Mouse (Mus musculus) midbrain, embryonic 16.5 days (tissue): ENCODE results near the gene Fam219b. TPM values are rescaled to one million over a fixed set of nuclear protein-coding genes. Genes with fewer than 3 reads are reported as not detected.

Experiments
- ATAC-seq: fragments of 200-750 bp; cut with Nextera tagmentation; 2 replicates; pipeline ENCODE4 v1.8.0; 2017; ENCODE audit warnings: moderate TSS enrichment
- H3K27ac ChIP-seq: fragments of 300-500 bp; sonication (generic); 2 replicates; pipeline ENCODE4 v1.5.1; 2014; ENCODE audit warnings: mild to moderate bottlenecking, low read length, mixed read lengths
- H3K27me3 ChIP-seq: fragments of 300-500 bp; sonication (generic); 2 replicates; pipeline ENCODE4 v1.6.1; 2014; ENCODE audit warnings: low read depth, low read length, mixed read lengths; ENCODE audit not compliant: control insufficient read depth, insufficient read depth
- H3K36me3 ChIP-seq: fragments of 300-500 bp; sonication (generic); 2 replicates; pipeline ENCODE4 v1.6.1; 2014; ENCODE audit warnings: mild to moderate bottlenecking, low read length, moderate library complexity, mixed read lengths; ENCODE audit not compliant: control insufficient read depth, insufficient read depth
- H3K4me1 ChIP-seq: fragments of 300-500 bp; sonication (generic); 2 replicates; pipeline ENCODE4 v1.6.1; 2014; ENCODE audit warnings: mild to moderate bottlenecking, low read length, mixed read lengths; ENCODE audit not compliant: control insufficient read depth, insufficient read depth
- H3K4me2 ChIP-seq: fragments of 300-500 bp; sonication (generic); 2 replicates; pipeline ENCODE4 v1.6.1; 2014; ENCODE audit warnings: mild to moderate bottlenecking, low read length, mixed read lengths
- H3K4me3 ChIP-seq: fragments of 300-500 bp; sonication (generic); 2 replicates; pipeline ENCODE4 v1.5.1; 2014; ENCODE audit warnings: low read depth, mild to moderate bottlenecking, low read length, moderate library complexity, mixed read lengths
- H3K9ac ChIP-seq: fragments of 300-500 bp; sonication (generic); 2 replicates; pipeline ENCODE4 v1.6.1; 2014; ENCODE audit warnings: low read depth, low read length, mixed read lengths
- H3K9me3 ChIP-seq: fragments of 300-500 bp; sonication (generic); replicated peaks from 2 replicates; pipeline ENCODE4 v1.6.1; 2014; ENCODE audit warnings: mild to moderate bottlenecking, low read length, mixed read lengths; ENCODE audit not compliant: control insufficient read depth, poor library complexity, severe bottlenecking
- WGBS: fragments of 180-500 bp; shearing (Covaris S2); extraction: QIAGEN DNeasy Blood & Tissue Kit; methylation state at CpG from one replicate; pipeline ENCODE4 v1.1.7; 2014; 5-methylcytosine and 5-hydroxymethylcytosine counted together
- polyA plus RNA-seq: library from polyadenylated mRNA; unstranded; fragments of >200 nt; fragmentation: Nextera tagmentation; extraction: Ambion mirVana; gene quantifications from 2 replicates; pipeline ENCODE4 v1.2.1, GENCODE M21; 2015

Fam219b gene
- polyA plus RNA-seq, 1 experiment from 2014 or later, result 23.2 TPM

DNA sequence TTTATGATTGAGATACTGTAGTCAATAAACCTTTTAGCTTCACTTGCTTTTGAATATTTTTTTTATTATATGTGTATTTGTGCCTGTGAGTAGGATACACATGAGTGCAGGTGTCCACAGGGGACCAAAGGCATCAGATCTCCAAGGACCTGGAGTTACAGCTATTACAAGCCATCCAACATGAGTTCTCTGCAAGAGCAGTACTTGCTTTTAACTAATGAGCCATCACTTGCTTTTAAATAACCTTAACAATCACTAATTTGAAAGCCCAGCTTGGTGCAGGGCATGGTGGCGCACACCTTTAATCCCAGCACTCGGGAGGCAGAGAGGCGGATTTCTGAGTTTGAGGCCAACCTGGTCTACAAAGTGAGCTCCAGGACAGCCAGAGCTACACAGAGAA, 17.4 kb downstream of the Fam219b start:
- ATAC-seq, result no peak
- Histone ChIP-seq H3K4me3 (no peak overlapping the region), H3K36me3 (0 out of 2 replicates have a peak, but pooled peaks cover 2% of the 10 kb centered on the region), H3K27me3 (no peaks in the 10 kb centered on the region), H3K4me2 (no peak overlapping the region), H3K9ac (no peak overlapping the region), H3K9me3 (no peaks in the 10 kb centered on the region), H3K27ac (no peak overlapping the region), H3K4me1 (peaks cover 7% of the 10 kb centered on the region)
- 42% methylated on average over 3 of the region's 3 CpGs for WGBS

GRCm38 (mm10) chr9:57557215-57557614, 19.9 kb downstream of the Fam219b start:
- WGBS, result 77% methylated on average over 3 of the region's 3 CpGs
- H3K36me3 ChIP-seq, result no peaks in the 10 kb centered on the region
- no peak overlapping the region for H3K27ac ChIP-seq
- no peak overlapping the region for H3K9ac ChIP-seq
- H3K4me3 ChIP-seq, result no peak overlapping the region
- no peaks in the 10 kb centered on the region for H3K9me3 ChIP-seq
- peaks cover 15% of the 10 kb centered on the region for H3K4me1 ChIP-seq
- no peaks in the 10 kb centered on the region for H3K27me3 ChIP-seq
- H3K4me2 ChIP-seq, result no peak overlapping the region
- no peak for ATAC-seq

- no peak overlapping the region for H3K27ac ChIP-seq
- no peaks in the 10 kb centered on the region for H3K27me3 ChIP-seq
- H3K9ac ChIP-seq, result no peak overlapping the region
- H3K4me3 ChIP-seq, result no peak overlapping the region
- H3K36me3 ChIP-seq, result no peaks in the 10 kb centered on the region
- no peak overlapping the region for H3K4me2 ChIP-seq
- ATAC-seq, result no peak
- H3K9me3 ChIP-seq, result no peaks in the 10 kb centered on the region
- peaks cover 25% of the 10 kb centered on the region for H3K4me1 ChIP-seq
- WGBS, result 92% methylated on average over 4 of the region's 4 CpGs
Measured at GRCm38 (mm10) chr9:57558625-57559024, 21.3 kb downstream of the Fam219b start.

- H3K9me3 ChIP-seq, result no peaks in the 10 kb centered on the region
- peaks cover 25% of the 10 kb centered on the region for H3K4me1 ChIP-seq
- no peak overlapping the region for H3K27ac ChIP-seq
- no peak for ATAC-seq
- WGBS, result 59% methylated on average over 2 of the region's 2 CpGs
- no peak overlapping the region for H3K9ac ChIP-seq
- H3K36me3 ChIP-seq, result no peaks in the 10 kb centered on the region
- H3K4me2 ChIP-seq, result no peak overlapping the region
- no peaks in the 10 kb centered on the region for H3K27me3 ChIP-seq
- no peak overlapping the region for H3K4me3 ChIP-seq
Measured at GRCm38 (mm10) chr9:57559568-57559967, 22.2 kb downstream of the Fam219b start.

DNA sequence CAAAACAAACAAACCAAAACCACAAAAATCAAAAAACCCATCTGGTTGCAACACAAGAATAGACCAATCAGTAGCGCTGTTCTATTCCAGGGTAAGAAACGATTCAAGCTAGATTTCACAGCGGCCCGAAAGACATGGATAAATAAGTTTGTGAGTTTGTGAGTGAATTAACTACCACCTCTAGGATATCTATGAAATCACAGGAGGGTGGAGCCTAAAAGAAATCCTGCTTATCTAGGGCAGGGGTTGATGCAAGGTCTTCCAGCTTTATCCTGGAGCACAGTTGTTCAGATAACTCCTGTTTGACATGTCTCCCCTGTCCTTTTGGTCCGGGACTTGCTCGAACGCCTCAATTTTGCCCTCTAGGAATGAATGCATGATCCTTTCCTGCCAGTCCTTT, 22.9 kb downstream of the Fam219b start:
- H3K27ac ChIP-seq, result peak overlapping the region; percentile 93
- ATAC-seq, result peak; percentile 26
- no peaks in the 10 kb centered on the region for H3K36me3 ChIP-seq

GRCm38 (mm10) chr9:57560861-57561710, 23.8 kb downstream of the Fam219b start, which contains the start of gene Scamp2:
TSS of gene Scamp2 (plus strand) at chr9:57560943.
- WGBS, result under 1% methylated on average over 37 of the region's 37 CpGs
- Histone ChIP-seq H3K4me1 (peaks cover 25% of the 10 kb centered on the region), H3K4me2 (peak within 1 kb of the TSS; percentile 69), H3K9me3 (no peaks in the 10 kb centered on the region), H3K27ac (peak within 1 kb of the TSS; percentile 93), H3K27me3 (no peaks in the 10 kb centered on the region), H3K9ac (peak within 1 kb of the TSS; percentile 74), H3K36me3 (no peaks in the 10 kb centered on the region), H3K4me3 (peak within 1 kb of the TSS; percentile 66)
- peak; percentile 100 for ATAC-seq

More for the DNA sequence above, 22.9 kb downstream of the Fam219b start:
- H3K4me3 ChIP-seq, result peak overlapping the region; percentile 66
- peaks cover 25% of the 10 kb centered on the region for H3K4me1 ChIP-seq
- peak overlapping the region; percentile 69 for H3K4me2 ChIP-seq
- no peaks in the 10 kb centered on the region for H3K27me3 ChIP-seq
- H3K9ac ChIP-seq, result peak overlapping the region; percentile 74
- whole genome bisulfite sequencing, result 28% methylated on average over 7 of the region's 7 CpGs
- H3K9me3 ChIP-seq, result no peaks in the 10 kb centered on the region

- Histone ChIP-seq H3K4me2 (peak overlapping the region; percentile 69), H3K27me3 (no peaks in the 10 kb centered on the region), H3K36me3 (no peaks in the 10 kb centered on the region), H3K4me1 (peaks cover 25% of the 10 kb centered on the region), H3K4me3 (peak overlapping the region; percentile 66), H3K9ac (no peak overlapping the region), H3K27ac (no peak overlapping the region), H3K9me3 (no peaks in the 10 kb centered on the region)
- no peak for ATAC-seq
- WGBS, result 81% methylated on average over 13 of the region's 13 CpGs
Measured at GRCm38 (mm10) chr9:57561711-57562099, 24.4 kb downstream of the Fam219b start.

GRCm38 (mm10) chr9:57562896-57563372, 25.6 kb downstream of the Fam219b start:
- Histone ChIP-seq H3K4me2 (no peak overlapping the region), H3K36me3 (no peaks in the 10 kb centered on the region), H3K27me3 (no peaks in the 10 kb centered on the region), H3K4me1 (peaks cover 25% of the 10 kb centered on the region), H3K9ac (0 out of 2 replicates have a peak overlapping the region, but pooled peaks have one; percentile 25), H3K9me3 (no peaks in the 10 kb centered on the region), H3K4me3 (no peak overlapping the region), H3K27ac (no peak overlapping the region)
- 84% methylated on average over 4 of the region's 4 CpGs for whole genome bisulfite sequencing
- no peak for ATAC-seq

GRCm38 (mm10) chr9:57564609-57565008, 27.3 kb downstream of the Fam219b start:
- 95% methylated on average over 6 of the region's 6 CpGs for WGBS
- H3K9me3 ChIP-seq, result no peaks in the 10 kb centered on the region
- no peaks in the 10 kb centered on the region for H3K36me3 ChIP-seq
- no peak overlapping the region for H3K4me2 ChIP-seq
- no peak overlapping the region for H3K9ac ChIP-seq
- H3K4me1 ChIP-seq, result peaks cover 25% of the 10 kb centered on the region
- H3K27me3 ChIP-seq, result no peaks in the 10 kb centered on the region
- no peak overlapping the region for H3K4me3 ChIP-seq
- no peak for ATAC-seq
- H3K27ac ChIP-seq, result no peak overlapping the region
